Mouse (Mus musculus) forebrain, embryonic 11.5 days (tissue): ENCODE results near the gene Gm49601. TPM values are rescaled to one million over a fixed set of nuclear protein-coding genes. Genes with fewer than 3 reads are reported as not detected.

Experiments
- ATAC-seq: fragments of 200-750 bp; cut with Nextera tagmentation; replicated peaks from 2 replicates; pipeline ENCODE4 v1.8.0; 2017; ENCODE audit warnings: moderate TSS enrichment; ENCODE audit not compliant: low FRiP score
- DNase-seq: peaks from one replicate; pipeline ENCODE4 v3.0.0-alpha.2; 2017; ENCODE audit warnings: low spot score
- H3K27ac ChIP-seq: fragments of 300-500 bp; sonication (generic); 2 replicates; pipeline ENCODE4 v1.5.1; 2014; ENCODE audit warnings: low read depth, low read length
- H3K27me3 ChIP-seq: fragments of 300-500 bp; sonication (generic); 2 replicates; pipeline ENCODE4 v1.6.1; 2014; ENCODE audit warnings: mild to moderate bottlenecking, low read length, mixed read lengths; ENCODE audit not compliant: control insufficient read depth, insufficient read depth
- H3K36me3 ChIP-seq: fragments of 300-500 bp; sonication (generic); 2 replicates; pipeline ENCODE4 v1.6.1; 2014; ENCODE audit warnings: mild to moderate bottlenecking, low read length, moderate library complexity, mixed read lengths; ENCODE audit not compliant: control insufficient read depth, insufficient read depth
- H3K4me1 ChIP-seq: fragments of 300-500 bp; sonication (generic); replicated peaks from 2 replicates; pipeline ENCODE4 v1.6.1; 2014; ENCODE audit warnings: low read length, mixed read lengths; ENCODE audit not compliant: control insufficient read depth, insufficient read depth
- H3K4me2 ChIP-seq: fragments of 300-500 bp; sonication (generic); 2 replicates; pipeline ENCODE4 v1.6.1; 2014; ENCODE audit warnings: low read depth, mild to moderate bottlenecking, low read length, moderate library complexity, mixed read lengths; ENCODE audit not compliant: severe bottlenecking
- H3K4me3 ChIP-seq: fragments of 300-500 bp; sonication (generic); 2 replicates; pipeline ENCODE4 v1.5.1; 2014; ENCODE audit warnings: low read depth, low read length
- H3K9ac ChIP-seq: fragments of 300-500 bp; sonication (generic); 2 replicates; pipeline ENCODE4 v1.6.1; 2014; ENCODE audit warnings: low read length
- H3K9me3 ChIP-seq: fragments of 300-500 bp; sonication (generic); 2 replicates; pipeline ENCODE4 v1.6.1; 2016; ENCODE audit warnings: low read length, mixed read lengths; ENCODE audit not compliant: control insufficient read depth
- WGBS: fragments of 180-500 bp; shearing (Covaris S2); extraction: QIAGEN DNeasy Blood & Tissue Kit; methylation state at CpG from one replicate; pipeline ENCODE4 v1.1.7; 2014; 5-methylcytosine and 5-hydroxymethylcytosine counted together
- polyA plus RNA-seq: library from polyadenylated mRNA; unstranded; fragments of >200 nt; fragmentation: Nextera tagmentation; extraction: Ambion mirVana; gene quantifications from 2 replicates; pipeline ENCODE4 v1.2.1, GENCODE M21; 2014

Gene Gm49601
- polyA plus RNA-seq, 1 experiment from 2014 or later, result 2.8 TPM

DNA sequence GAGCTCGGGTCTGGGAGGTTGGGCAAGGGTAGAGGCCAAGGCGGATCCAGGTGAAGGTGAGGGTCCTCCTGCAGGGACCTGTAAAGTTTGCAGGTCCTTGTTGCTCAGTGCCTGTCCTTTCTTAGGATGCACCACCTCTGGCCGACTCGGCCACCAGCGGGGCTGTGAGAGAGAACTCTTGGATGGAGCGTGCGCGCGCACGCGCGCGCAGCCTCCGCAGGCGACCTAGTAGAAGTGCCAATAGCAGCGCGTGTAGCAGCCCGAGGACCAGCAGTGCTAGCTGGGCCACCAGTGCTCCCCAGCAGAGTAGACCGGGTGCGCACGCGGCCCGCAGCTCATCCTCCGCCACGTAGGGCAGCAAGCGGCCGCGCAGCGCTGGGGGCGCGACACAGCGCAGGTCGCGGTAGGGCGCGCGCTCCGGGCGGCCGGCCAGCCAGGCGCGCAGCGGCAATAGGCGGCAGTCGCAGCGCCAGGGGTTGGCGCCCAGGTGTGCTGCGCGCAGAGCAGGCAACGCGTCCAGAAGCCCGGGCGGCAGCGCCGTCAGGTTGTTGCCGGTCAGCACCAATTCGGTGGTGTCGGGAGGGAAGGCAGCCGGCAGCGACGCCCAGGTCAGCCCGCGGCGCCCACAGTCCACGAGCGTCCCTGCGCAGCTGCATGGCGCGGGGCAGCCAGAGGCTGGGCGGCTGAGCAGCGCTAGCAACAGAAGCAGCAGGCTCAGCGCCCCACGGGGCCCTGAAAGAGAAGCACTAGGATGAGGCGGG lies 5.4 kb downstream of the Gm49601 start:
- no peaks in the 10 kb centered on the region for H3K9me3 ChIP-seq
- H3K4me2 ChIP-seq, result peak overlapping the region; percentile 70
- ATAC-seq (no peak), DNase-seq (peak; percentile 67)
- no peak overlapping the region for H3K27ac ChIP-seq
- peak overlapping the region; percentile 16; the same call in 1 of the 2 replicates for H3K9ac ChIP-seq
- peak overlapping the region; percentile 37 for H3K4me3 ChIP-seq
- under 1% methylated on average over 73 of the region's 74 CpGs for WGBS
- peaks cover 14% of the 10 kb centered on the region for H3K4me1 ChIP-seq
- H3K27me3 ChIP-seq, result peaks cover 82% of the 10 kb centered on the region
- H3K36me3 ChIP-seq, result no peaks in the 10 kb centered on the region; the same call in 1 of the 2 replicates

GRCm38 (mm10) chr16:18620201-18620600 lies 6.0 kb downstream of the Gm49601 start:
- WGBS, result 17% methylated on average over 6 of the region's 6 CpGs
- Histone ChIP-seq H3K9me3 (no peaks in the 10 kb centered on the region), H3K4me1 (peaks cover 14% of the 10 kb centered on the region), H3K36me3 (no peaks in the 10 kb centered on the region; the same call in 1 of the 2 replicates), H3K27me3 (peaks cover 76% of the 10 kb centered on the region), H3K9ac (no peak overlapping the region), H3K27ac (no peak overlapping the region), H3K4me3 (peak overlapping the region; percentile 37; the same call in 1 of the 2 replicates), H3K4me2 (no peak overlapping the region; the same call in 1 of the 2 replicates)
- ATAC-seq (no peak), DNase-seq (no peak)

DNA sequence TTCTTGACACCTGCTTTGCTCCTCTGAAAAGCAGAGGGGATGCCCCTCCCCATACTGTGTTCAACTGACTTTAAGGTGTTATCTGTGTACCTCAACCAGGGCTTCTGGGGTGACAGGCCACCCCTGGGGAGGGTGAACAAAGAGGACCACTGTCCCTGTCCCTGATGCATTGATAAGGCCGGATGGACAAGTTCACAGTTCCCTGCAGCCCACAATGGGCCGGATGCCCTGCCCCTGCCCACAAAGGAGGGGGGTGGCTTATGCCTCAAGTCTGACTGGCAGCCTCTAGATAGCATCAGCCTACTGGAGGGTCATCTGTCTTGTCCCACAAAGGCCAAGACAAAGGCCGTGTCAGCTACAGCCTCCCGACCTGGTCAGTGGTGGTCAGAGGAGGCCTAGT lies 7.1 kb downstream of the Gm49601 start:
- DNase-seq (no peak), ATAC-seq (no peak)
- Histone ChIP-seq H3K4me1 (peaks cover 14% of the 10 kb centered on the region), H3K27ac (no peak overlapping the region), H3K36me3 (no peaks in the 10 kb centered on the region; the same call in 1 of the 2 replicates), H3K27me3 (peaks cover 65% of the 10 kb centered on the region), H3K9ac (no peak overlapping the region), H3K4me2 (no peak overlapping the region), H3K4me3 (no peak overlapping the region), H3K9me3 (no peaks in the 10 kb centered on the region)
- 47% methylated on average over 4 of the region's 4 CpGs for WGBS

GRCm38 (mm10) chr16:18618297-18618696 lies 7.9 kb downstream of the Gm49601 start:
- Histone ChIP-seq H3K4me2 (no peak overlapping the region), H3K9me3 (no peaks in the 10 kb centered on the region), H3K4me1 (peaks cover 14% of the 10 kb centered on the region), H3K36me3 (no peaks in the 10 kb centered on the region; the same call in 1 of the 2 replicates), H3K27me3 (peaks cover 57% of the 10 kb centered on the region), H3K9ac (no peak overlapping the region), H3K27ac (no peak overlapping the region), H3K4me3 (no peak overlapping the region)
- no peak for DNase-seq
- WGBS, result 48% methylated on average over 2 of the region's 2 CpGs
- ATAC-seq, result no peak

GRCm38 (mm10) chr16:18617370-18618065 lies 8.7 kb downstream of the Gm49601 start:
- ATAC-seq, result peak; percentile 51
- peak; percentile 93 for DNase-seq
- H3K4me3 ChIP-seq, result no peak overlapping the region
- H3K27ac ChIP-seq, result no peak overlapping the region
- H3K27me3 ChIP-seq, result peaks cover 49% of the 10 kb centered on the region
- whole genome bisulfite sequencing, result 2% methylated on average over 27 of the region's 27 CpGs
- H3K4me2 ChIP-seq, result peak overlapping the region; percentile 46
- no peaks in the 10 kb centered on the region for H3K9me3 ChIP-seq
- no peaks in the 10 kb centered on the region; the same call in 1 of the 2 replicates for H3K36me3 ChIP-seq
- H3K4me1 ChIP-seq, result peaks cover 14% of the 10 kb centered on the region
- H3K9ac ChIP-seq, result peak overlapping the region; percentile 10; the same call in 1 of the 2 replicates

DNA sequence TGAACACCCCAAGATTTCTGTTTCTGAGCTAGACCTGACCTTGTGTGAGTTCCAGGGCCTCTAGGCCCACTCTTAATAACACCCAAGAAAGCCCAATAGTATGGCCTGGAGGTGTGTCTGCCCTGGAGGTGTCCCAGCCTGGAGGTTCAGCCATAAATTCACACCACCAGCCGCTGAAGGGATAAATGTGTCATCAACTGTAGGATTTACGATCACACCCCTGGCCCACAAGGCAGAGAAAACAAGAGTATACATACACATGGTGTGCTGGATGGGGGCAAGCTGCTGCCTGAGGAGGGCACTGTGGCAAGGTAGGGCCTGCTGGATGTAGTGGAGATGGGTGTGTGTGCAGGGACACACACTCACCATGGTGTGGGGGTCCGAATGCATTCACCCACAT lies 12.9 kb downstream of the Gm49601 start:
- H3K27ac ChIP-seq, result no peak overlapping the region
- H3K27me3 ChIP-seq, result peaks cover 7% of the 10 kb centered on the region
- 91% methylated on average over 3 of the region's 3 CpGs for WGBS
- H3K4me1 ChIP-seq, result 0 out of 2 replicates have a peak, but pooled peaks cover 2% of the 10 kb centered on the region
- H3K9me3 ChIP-seq, result no peaks in the 10 kb centered on the region
- H3K4me3 ChIP-seq, result no peak overlapping the region
- ATAC-seq (no peak), DNase-seq (no peak)
- no peaks in the 10 kb centered on the region for H3K36me3 ChIP-seq
- H3K9ac ChIP-seq, result no peak overlapping the region
- no peak overlapping the region for H3K4me2 ChIP-seq

DNA sequence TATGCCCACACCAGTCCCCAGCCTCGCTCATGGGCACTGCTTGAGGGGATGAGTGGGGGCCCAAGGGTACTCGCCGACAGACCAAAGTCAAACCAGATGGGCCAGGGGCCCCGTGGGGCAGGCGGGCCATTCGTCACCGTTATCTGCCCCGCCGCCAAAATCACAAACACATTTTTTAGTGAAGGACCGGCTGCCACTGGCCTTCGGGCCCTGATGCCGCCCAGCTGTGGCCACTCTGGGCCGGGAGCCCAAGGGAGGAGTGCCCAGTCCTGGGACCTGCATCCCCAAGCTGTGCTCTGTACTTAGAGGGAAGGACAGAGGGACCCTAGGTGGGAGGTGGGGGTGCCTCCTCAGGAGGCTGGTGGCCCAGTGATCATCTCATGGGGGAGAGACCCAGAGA lies 14.5 kb downstream of the Gm49601 start:
- WGBS, result 79% methylated on average over 13 of the region's 13 CpGs
- H3K4me1 ChIP-seq, result 0 out of 2 replicates have a peak, but pooled peaks cover 5% of the 10 kb centered on the region
- no peak overlapping the region for H3K27ac ChIP-seq
- H3K9ac ChIP-seq, result no peak overlapping the region
- ATAC-seq (no peak), DNase-seq (no peak)
- H3K27me3 ChIP-seq, result peaks cover 2% of the 10 kb centered on the region; the same call in 1 of the 2 replicates
- no peak overlapping the region for H3K4me3 ChIP-seq
- H3K4me2 ChIP-seq, result no peak overlapping the region
- no peaks in the 10 kb centered on the region for H3K36me3 ChIP-seq
- H3K9me3 ChIP-seq, result no peaks in the 10 kb centered on the region

- no peaks in the 10 kb centered on the region for H3K27me3 ChIP-seq
- H3K36me3 ChIP-seq, result no peaks in the 10 kb centered on the region
- DNase-seq (no peak), ATAC-seq (no peak)
- H3K9me3 ChIP-seq, result no peaks in the 10 kb centered on the region
- no peak overlapping the region for H3K27ac ChIP-seq
- H3K4me2 ChIP-seq, result no peak overlapping the region
- H3K4me3 ChIP-seq, result no peak overlapping the region
- H3K4me1 ChIP-seq, result 0 out of 2 replicates have a peak, but pooled peaks cover 5% of the 10 kb centered on the region
- no peak overlapping the region for H3K9ac ChIP-seq
- 61% methylated on average over 2 of the region's 2 CpGs for WGBS
Observed at GRCm38 (mm10) chr16:18609099-18609498, 17.1 kb downstream of the Gm49601 start.
